In the genomic region with DNA sequence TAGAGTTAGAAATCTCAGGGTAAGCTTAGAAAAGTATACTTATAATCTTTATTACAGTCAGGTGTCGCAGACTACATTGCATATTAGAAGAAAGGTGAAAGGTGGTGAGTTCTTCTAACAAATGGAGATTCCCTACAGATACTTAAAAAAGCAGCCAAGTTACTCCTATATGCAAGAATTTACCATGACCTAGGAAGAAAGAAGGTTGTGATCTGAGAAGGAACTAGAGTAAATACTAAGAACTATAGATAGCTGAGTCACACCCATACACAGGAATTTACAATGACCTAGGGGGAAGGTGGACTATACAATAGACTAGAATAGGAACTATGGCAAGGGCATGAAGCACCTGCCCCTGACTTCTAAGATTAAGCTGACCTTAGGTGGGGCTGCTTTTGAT, we compare ENCODE assay signal across 5 mouse cellular contexts.
DNase-seq lines count a peak whose midpoint lies in the region; ATAC-seq lines count a peak whose summit lies in the region.
"Not testable (repeated sequence)": the region's sequence is repeated elsewhere in the genome, so short reads cannot be mapped to it uniquely, and the experiment has no call there.

No protein-coding gene starts in this region.

- not testable (repeated sequence) for H3K9me3 ChIP-seq in heart, embryonic 10.5 days; intestine, embryonic 16.5 days (ENCODE audit: control insufficient read depth, low read length)

- H3K4me2 ChIP-seq in intestine, embryonic 16.5 days (ENCODE audit: low read depth, low read length): not testable (repeated sequence)

- not testable (repeated sequence) for H3K4me1 ChIP-seq in heart, embryonic 10.5 days; intestine, embryonic 16.5 days (ENCODE audit: control insufficient read depth, insufficient read depth, low read length)

- not testable (repeated sequence) for H3K27ac ChIP-seq in heart, embryonic 10.5 days; intestine, embryonic 16.5 days (ENCODE audit: low read length)

- H3K36me3 ChIP-seq in heart, embryonic 10.5 days; intestine, embryonic 16.5 days (ENCODE audit: control insufficient read depth, insufficient read depth, low read length): not testable (repeated sequence)

- H3K9ac ChIP-seq in intestine, embryonic 16.5 days (ENCODE audit: low read depth, low read length): not testable (repeated sequence)

- not testable (repeated sequence) for H3K27me3 ChIP-seq in heart, embryonic 10.5 days (ENCODE audit: insufficient read depth, poor library complexity, severe bottlenecking); intestine, embryonic 16.5 days (replicated peaks; ENCODE audit: control insufficient read depth, insufficient read depth, low read length)

- ATAC-seq in intestine, embryonic 16.5 days: 0 out of 2 replicates have a peak, but pooled peaks have one; percentile 36

- DNase-seq in ES-CJ7 (ENCODE audit: low read depth, low spot score): peak; percentile 6
- peak; percentile 59 for DNase-seq in R1 (ENCODE audit: low read depth, low spot score)
- DNase-seq in ZHBTc4 (ENCODE audit: low read depth, low spot score): peak; percentile 54
- peak; percentile 3 for DNase-seq in heart, embryonic 10.5 days (ENCODE audit: low spot score)

- WGBS in heart, embryonic 10.5 days: 89% methylated on average over 1 of the region's 1 CpGs
- WGBS in intestine, embryonic 16.5 days: 79% methylated on average over 1 of the region's 1 CpGs

- H3K4me3 ChIP-seq in heart, embryonic 10.5 days; intestine, embryonic 16.5 days (ENCODE audit: low read length): not testable (repeated sequence)

Comparison
In these comparisons a context has a peak if more than half of its experiments do, and no peak if none do; other contexts are left out.
1. DNase-seq: peak in every context shown above with its lines; median percentile 59 in R1; 54 in ZHBTc4; 6 in ES-CJ7; 3 in heart, embryonic 10.5 days.